Mouse (Mus musculus) cortical plate, adult 2 months (tissue): ENCODE measurements around the gene Lipc.

Experiments
- CTCF ChIP-seq: fragments of 200-500 bp; IDR thresholded peaks from 2 replicates; pipeline ENCODE4 v1.5.1; 2011; ENCODE audit warnings: mild to moderate bottlenecking, control low read depth, low read length; ENCODE audit not compliant: insufficient read depth; ENCODE audit errors: extremely low read depth
- POLR2A ChIP-seq: fragments of 200-500 bp; IDR thresholded peaks from 2 replicates; pipeline ENCODE4 v1.6.1; 2011; ENCODE audit warnings: mild to moderate bottlenecking, low read length, control low read depth; ENCODE audit not compliant: insufficient read depth; ENCODE audit errors: extremely low read depth

- no peak for TF ChIP-seq CTCF
- no peak for TF ChIP-seq POLR2A
Observed at GRCm38 (mm10) chr9:70833111-70833908, 118.7 kb downstream of the Lipc start.
